Mouse (Mus musculus) MEL (cell line): ENCODE results near the gene Atpaf1. TPM values are rescaled to one million over a fixed set of nuclear protein-coding genes. Genes with fewer than 3 reads are reported as not detected.

Source experiments
- DNase-seq: peaks from one replicate; pipeline ENCODE4 v3.0.0; 2011; ENCODE audit warnings: low read depth, low spot score
- H3K27ac ChIP-seq: 2 replicates; pipeline ENCODE4 v1.5.1; 2012; ENCODE audit warnings: low read depth, mild to moderate bottlenecking, control low read depth, low read length, moderate library complexity; ENCODE audit not compliant: control insufficient read depth
- H3K27me3 ChIP-seq, 2 experiments: fragments of 150-350 bp in 1 of 2; sonication (generic) in 1 of 2; 2 replicates each; pipeline ENCODE4 v1.6.1; 2012; ENCODE audit warnings: low read length in 2 of 2, mild to moderate bottlenecking in 2 of 2, improper control_type of control experiment in 1 of 2, moderate library complexity in 1 of 2; ENCODE audit not compliant: insufficient read depth in 2 of 2, control insufficient read depth in 1 of 2
- H3K36me3 ChIP-seq, 2 experiments: 2 replicates each; pipeline ENCODE4 v1.6.1; 2012 to 2014; ENCODE audit warnings: low read length in 2 of 2, improper control_type of control experiment in 1 of 2, inconsistent platforms in 1 of 2, mild to moderate bottlenecking in 1 of 2; ENCODE audit not compliant: insufficient read depth in 2 of 2, control insufficient read depth in 1 of 2
- H3K4me1 ChIP-seq, 2 experiments: fragments of 150-350 bp in 1 of 2; sonication (generic) in 1 of 2; 2 replicates each; pipeline ENCODE4 v1.6.1; 2012; ENCODE audit warnings: low read length in 2 of 2, improper control_type of control experiment in 1 of 2, mild to moderate bottlenecking in 1 of 2; ENCODE audit not compliant: insufficient read depth in 2 of 2, control insufficient read depth in 1 of 2
- H3K4me3 ChIP-seq, 2 experiments: fragments of 150-350 bp in 1 of 2; sonication (generic) in 1 of 2; 2 replicates each; pipeline ENCODE4 v1.5.1; 2012; ENCODE audit warnings: low read depth in 2 of 2, low read length in 2 of 2, mild to moderate bottlenecking in 2 of 2, moderate library complexity in 2 of 2, control low read depth in 1 of 2, improper control_type of control experiment in 1 of 2; ENCODE audit not compliant: control insufficient read depth in 1 of 2, insufficient read depth in 1 of 2
- H3K79me2 ChIP-seq: 2 replicates; pipeline ENCODE4 v1.6.1; 2012; ENCODE audit warnings: mild to moderate bottlenecking, low read length, moderate library complexity; ENCODE audit not compliant: control insufficient read depth, poor library complexity, insufficient read depth
- H3K9ac ChIP-seq: 2 replicates; pipeline ENCODE4 v1.6.1; 2012; ENCODE audit warnings: low read depth, mild to moderate bottlenecking, control low read depth, low read length, moderate library complexity; ENCODE audit not compliant: control insufficient read depth, poor library complexity, severe bottlenecking
- H3K9me3 ChIP-seq: fragments of 150-350 bp; sonication (generic); replicated peaks from 2 replicates; pipeline ENCODE4 v1.6.1; 2012; ENCODE audit warnings: mild to moderate bottlenecking, low read length, improper control_type of control experiment, moderate library complexity; ENCODE audit not compliant: insufficient read depth
- BHLHE40 ChIP-seq: IDR thresholded peaks from 2 replicates; pipeline ENCODE4 v1.6.1; 2012; ENCODE audit warnings: low read depth, mild to moderate bottlenecking, inconsistent platforms, low read length, improper control_type of control experiment, borderline replicate concordance
- CTCF ChIP-seq, 3 experiments: IDR thresholded peaks in 2 of 3; conservative IDR thresholded peaks in 1 of 3; 2 replicates each; pipeline ENCODE4 v1.5.1; 2011 to 2012; ENCODE audit warnings: low read length in 3 of 3, low read depth in 2 of 3, mild to moderate bottlenecking in 2 of 3, improper control_type of control experiment in 1 of 3, inconsistent platforms in 1 of 3, mixed read lengths in 1 of 3, moderate library complexity in 1 of 3; ENCODE audit not compliant: control insufficient read depth in 1 of 3, insufficient read depth in 1 of 3, poor library complexity in 1 of 3, severe bottlenecking in 1 of 3
- ELF1 ChIP-seq: IDR thresholded peaks from 2 replicates; pipeline ENCODE4 v1.6.1; 2014; ENCODE audit warnings: low read depth, mild to moderate bottlenecking, inconsistent platforms, low read length, improper control_type of control experiment, moderate library complexity
- EP300 ChIP-seq, 2 experiments: IDR thresholded peaks; 2 replicates each; pipeline ENCODE4 v1.6.1; 2011; ENCODE audit warnings: improper control_type of control experiment in 2 of 2, low read length in 2 of 2, low read depth in 1 of 2, mild to moderate bottlenecking in 1 of 2
- ETS1 ChIP-seq: IDR thresholded peaks from 2 replicates; pipeline ENCODE4 v1.6.1; 2012; ENCODE audit warnings: low read depth, mild to moderate bottlenecking, inconsistent platforms, low read length, improper control_type of control experiment, moderate library complexity
- GATA1 ChIP-seq: IDR thresholded peaks from 2 replicates; pipeline ENCODE4 v1.6.1; 2011; ENCODE audit warnings: low read depth, low read length, improper control_type of control experiment
- HCFC1 ChIP-seq: IDR thresholded peaks from 2 replicates; pipeline ENCODE4 v1.6.1; 2012; ENCODE audit warnings: low read depth, mild to moderate bottlenecking, inconsistent platforms, low read length, improper control_type of control experiment, moderate library complexity
- KAT2A ChIP-seq: conservative IDR thresholded peaks from 2 replicates; pipeline ENCODE4 v1.6.1; 2012; ENCODE audit warnings: low read depth, low read length, improper control_type of control experiment, inconsistent platforms
- MAFK ChIP-seq: IDR thresholded peaks from 2 replicates; pipeline ENCODE4 v1.6.1; 2011; ENCODE audit warnings: low read depth, mild to moderate bottlenecking, low read length, improper control_type of control experiment, borderline replicate concordance
- MXI1 ChIP-seq: IDR thresholded peaks from 2 replicates; pipeline ENCODE4 v1.6.1; 2011; ENCODE audit warnings: mild to moderate bottlenecking, low read depth, low read length, improper control_type of control experiment
- NELFE ChIP-seq: IDR thresholded peaks from 2 replicates; pipeline ENCODE4 v1.6.1; 2011; ENCODE audit warnings: low read depth, low read length, improper control_type of control experiment
- POLR2AphosphoS5 ChIP-seq: IDR thresholded peaks from 2 replicates; pipeline ENCODE4 v1.6.1; 2012; ENCODE audit warnings: low read depth, borderline replicate concordance, mild to moderate bottlenecking, inconsistent platforms, low read length, moderate library complexity, mixed read lengths
- RCOR1 ChIP-seq: IDR thresholded peaks from 2 replicates; pipeline ENCODE4 v1.6.1; 2012; ENCODE audit warnings: low read depth, mild to moderate bottlenecking, inconsistent platforms, low read length, improper control_type of control experiment
- SIN3A ChIP-seq: IDR thresholded peaks from 2 replicates; pipeline ENCODE4 v1.6.1; 2012; ENCODE audit warnings: low read length, improper control_type of control experiment, inconsistent platforms
- SMC3 ChIP-seq: IDR thresholded peaks from 2 replicates; pipeline ENCODE4 v1.6.1; 2011; ENCODE audit warnings: low read depth, low read length, improper control_type of control experiment
- TCF12 ChIP-seq: IDR thresholded peaks from 2 replicates; pipeline ENCODE4 v1.6.1; 2014; ENCODE audit warnings: low read depth, mild to moderate bottlenecking, inconsistent platforms, low read length, improper control_type of control experiment, moderate library complexity
- USF1 ChIP-seq: IDR thresholded peaks from 2 replicates; pipeline ENCODE4 v1.6.1; 2014; ENCODE audit warnings: low read depth, mild to moderate bottlenecking, inconsistent platforms, low read length, improper control_type of control experiment, moderate library complexity
- ZC3H11A ChIP-seq: IDR thresholded peaks from 2 replicates; pipeline ENCODE4 v1.6.1; 2012; ENCODE audit warnings: low read depth, mild to moderate bottlenecking, inconsistent platforms, low read length, improper control_type of control experiment
- ZMIZ1 ChIP-seq: IDR thresholded peaks from 2 replicates; pipeline ENCODE4 v1.6.1; 2012; ENCODE audit warnings: low read depth, mild to moderate bottlenecking, inconsistent platforms, low read length, improper control_type of control experiment, moderate library complexity
- ZNF384 ChIP-seq: IDR thresholded peaks from 2 replicates; pipeline ENCODE4 v1.6.1; 2012; ENCODE audit warnings: low read depth, mild to moderate bottlenecking, inconsistent platforms, low read length, improper control_type of control experiment
- polyA plus RNA-seq, 2 experiments: library from polyadenylated mRNA; stranded (reverse) in 1 of 2; unstranded in 1 of 2; fragments of >175 nt in 1 of 2; fragments of >200 nt in 1 of 2; gene quantifications; 2 replicates each; pipeline versions ENCODE4 v1.2.1 to v1.2.4; 2012; ENCODE audit warnings: low replicate concordance in 2 of 2, low read depth in 1 of 2; ENCODE audit not compliant: insufficient read length in 2 of 2, insufficient read depth in 1 of 2, missing spikeins in 1 of 2
- total RNA-seq: library from RNA; depleted of rRNA; stranded (reverse); fragments of 300-350 nt; gene quantifications from 2 replicates; pipeline ENCODE4 v1.2.3, GENCODE M21; 2012

Gene Atpaf1
- total and polyA plus RNA-seq, 3 experiments, result 23.4 to 24.5 TPM; not detected in 1

DNA sequence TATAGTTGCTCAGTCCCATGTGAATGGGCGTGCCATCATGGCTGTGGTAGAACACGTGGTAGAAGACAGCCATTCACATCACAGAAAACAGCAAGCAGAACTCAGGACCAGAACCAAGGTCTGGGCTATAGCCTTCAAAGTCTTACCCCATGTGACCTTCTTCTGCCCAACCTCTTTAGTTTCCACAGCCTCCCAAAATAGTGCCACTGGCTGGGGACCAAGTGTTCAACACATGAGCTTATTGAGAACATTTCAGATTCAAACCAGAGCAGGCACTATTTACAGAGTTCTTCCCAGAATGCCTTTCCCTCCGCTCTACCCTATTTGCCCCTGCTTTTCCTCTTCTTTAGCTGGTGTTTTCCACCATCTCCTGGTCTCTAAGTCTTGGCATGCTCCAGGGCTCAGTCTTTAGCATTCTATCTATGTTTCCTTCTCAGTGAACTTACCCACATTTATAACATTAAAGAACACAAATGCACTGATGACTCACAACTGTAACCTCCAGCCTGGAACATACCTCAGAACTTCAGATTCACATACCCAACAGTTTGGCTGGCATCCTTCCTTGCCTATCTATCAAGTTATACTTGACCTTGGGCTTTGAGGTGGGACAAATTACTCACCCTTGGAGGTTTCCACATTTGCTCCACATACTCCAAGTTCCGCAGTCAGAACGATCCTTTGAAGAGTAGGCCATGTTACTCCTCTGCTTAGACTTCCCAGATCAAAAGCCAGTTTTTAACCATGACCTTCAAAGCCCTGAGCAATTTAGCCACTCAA lies 2.4 kb upstream of the Atpaf1 start:
- H3K27ac ChIP-seq, result no peak overlapping the region
- H3K27me3 ChIP-seq, result no peaks in the 10 kb centered on the region
- no peak overlapping the region for H3K4me3 ChIP-seq
- H3K9ac ChIP-seq, result no peak overlapping the region
- TF ChIP-seq USF1 (no peak), SIN3A (no peak), NELFE (no peak), SMC3 (no peak), MXI1 (no peak)
- peaks cover 9% of the 10 kb centered on the region for H3K79me2 ChIP-seq
- peaks cover 6 to 16% of the 10 kb centered on the region in 2 experiments; a peak in 3 of 4 replicates for H3K4me1 ChIP-seq
- no peaks in the 10 kb centered on the region for H3K9me3 ChIP-seq
- no peak for DNase-seq
- peaks cover 0 to 6% of the 10 kb centered on the region in 2 experiments; a peak in 2 of 4 replicates for H3K36me3 ChIP-seq

DNA sequence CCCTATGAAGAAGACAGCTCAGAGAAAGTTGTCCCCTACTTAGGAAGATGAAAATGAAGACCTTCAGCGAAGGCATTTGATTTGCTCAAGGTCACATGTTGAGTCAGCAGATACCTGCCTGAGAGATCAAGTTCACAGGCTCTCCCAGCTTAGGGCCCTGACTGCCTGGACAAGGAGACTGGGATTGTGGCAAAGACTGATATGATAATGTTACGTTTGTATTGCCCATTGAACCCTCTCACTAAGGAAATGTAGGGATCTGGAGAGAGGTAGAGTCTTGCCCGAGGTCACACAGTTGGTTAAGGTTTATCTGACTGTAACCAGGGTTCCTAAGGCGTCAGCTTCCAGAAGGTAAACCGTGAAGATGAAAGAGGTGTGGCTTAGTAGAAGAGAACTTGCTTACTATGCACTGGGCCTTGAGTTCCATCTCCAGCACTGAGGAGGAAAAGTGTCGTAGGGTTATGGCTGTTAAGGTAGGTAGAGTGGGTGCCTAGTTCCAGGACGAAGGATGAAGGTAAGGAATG lies 961 bp downstream of the Atpaf1 start:
- Histone ChIP-seq H3K9ac (peak overlapping the region; percentile 65), H3K4me3 (peak overlapping the region; percentile 65 to 95), H3K4me1 (peaks cover 6 to 16% of the 10 kb centered on the region in 2 experiments; a peak in 3 of 4 replicates), H3K27me3 (no peaks in the 10 kb centered on the region), H3K36me3 (peaks cover 6 to 9% of the 10 kb centered on the region in 2 experiments), H3K9me3 (no peaks in the 10 kb centered on the region), H3K79me2 (peaks cover 9% of the 10 kb centered on the region), H3K27ac (peak overlapping the region; percentile 32)
- TF ChIP-seq ZMIZ1 (no peak), USF1 (peak; percentile 37; the same call in 1 of the 2 replicates), HCFC1 (no peak), MAFK (peak; percentile 25; the same call in 1 of the 2 replicates), CTCF (IDR thresholded peaks at IDR 0.05 in 2 of 3, conservative IDR thresholded peaks at IDR 0.05 in 1 of 3; ENCODE audit: control insufficient read depth in 1 of 3, insufficient read depth in 1 of 3, low read depth in 2 of 3, low read length in 3 of 3, poor library complexity in 1 of 3, severe bottlenecking in 1 of 3) (no peak), SMC3 (no peak), EP300 (IDR thresholded peaks at IDR 0.05; ENCODE audit: low read depth in 1 of 2, low read length in 2 of 2) (no peak), ELF1 (no peak)
- DNase-seq, result peak; percentile 62

DNA sequence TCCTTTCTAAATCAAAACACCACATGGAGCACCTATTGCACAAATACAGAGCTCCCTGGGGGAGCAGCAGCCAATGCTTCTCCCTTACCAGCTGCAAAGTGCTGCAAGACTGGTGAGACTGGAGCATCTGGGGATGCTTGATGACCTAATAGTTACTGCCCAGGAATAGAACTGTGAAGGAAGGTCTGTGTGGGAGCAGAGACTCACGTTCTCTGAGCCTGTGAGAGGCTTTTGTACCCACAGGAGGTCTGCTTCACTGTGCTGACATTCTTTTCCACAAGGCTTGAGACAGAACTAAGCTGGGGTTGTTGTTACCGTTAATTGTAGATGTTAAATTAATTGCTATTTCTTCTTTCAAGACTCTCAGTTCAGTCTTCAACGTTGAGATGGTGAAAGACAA lies 6.3 kb downstream of the Atpaf1 start:
- no peak for DNase-seq
- no peaks in the 10 kb centered on the region for H3K79me2 ChIP-seq
- H3K36me3 ChIP-seq, result peaks cover 0 to 18% of the 10 kb centered on the region in 2 experiments; a peak in 2 of 4 replicates
- TF ChIP-seq ZMIZ1, result no peak
- TF ChIP-seq BHLHE40, result no peak
- TF ChIP-seq ZNF384, result no peak
- no peak for TF ChIP-seq ZC3H11A
- TF ChIP-seq RCOR1, result no peak
- TF ChIP-seq ELF1, result no peak
- no peak for TF ChIP-seq POLR2AphosphoS5
- TF ChIP-seq GATA1, result no peak
- TF ChIP-seq TCF12, result no peak
- no peak for TF ChIP-seq ETS1
- no peak for TF ChIP-seq KAT2A
- H3K9ac ChIP-seq, result no peak overlapping the region
- no peak overlapping the region for H3K27ac ChIP-seq
- H3K27me3 ChIP-seq, result no peaks in the 10 kb centered on the region
- no peaks in the 10 kb centered on the region for H3K9me3 ChIP-seq
- peaks cover 0 to 2% of the 10 kb centered on the region in 2 experiments; a peak in 1 of 4 replicates for H3K4me1 ChIP-seq
- no peak overlapping the region for H3K4me3 ChIP-seq
